Mouse (Mus musculus): ENCODE results near the gene 5430427O19Rik. TPM values are rescaled to one million over a fixed set of nuclear protein-coding genes. Genes with fewer than 3 reads are reported as not detected.

The 5430427O19Rik gene
- total RNA-seq, 2 experiments from 2014 or later, result 0.12 to 0.14 TPM

Other genes starting within 250 kb of the 5430427O19Rik start
- gene Gk, start 93.5 kb upstream of the 5430427O19Rik start, total RNA-seq (2021), result 10 to 100 TPM; 21.8 to 26.4 TPM
- gene Samt3, start 173.8 kb downstream of the 5430427O19Rik start, total RNA-seq (2021), result not detected